Mouse (Mus musculus) granulocyte monocyte progenitor cell, adult 5-6 weeks (primary cell): ENCODE data around the gene Satl1. TPM values are rescaled to one million over a fixed set of nuclear protein-coding genes. Genes with fewer than 3 reads are reported as not detected.
A peak's percentile ranks its signal among the peaks of the same experiment; 100 is the strongest.
"Not testable (repeated sequence)": the region's sequence is repeated elsewhere in the genome, so short reads cannot be mapped to it uniquely, and the experiment has no call there.

Experiments used
- ATAC-seq: replicated peaks from 2 replicates; pipeline ENCODE4 v1.8.0; 2016; ENCODE audit warnings: mild to moderate bottlenecking, moderate TSS enrichment, inconsistent platforms; ENCODE audit not compliant: poor library complexity, severe bottlenecking
- total RNA-seq, 2 experiments: library from RNA; stranded (forward) in 1 of 2; stranded (reverse) in 1 of 2; fragments of 200-712, 200-1000 nt in 1 of 2; fragments of >200 nt in 1 of 2; fragmentation: Nextera tagmentation in 1 of 2; gene quantifications; 2 replicates each; pipeline ENCODE4 v1.2.3; 2014 to 2017

The Satl1 gene
- total RNA-seq (2014; fragmentation: Nextera tagmentation) (not detected in 2 replicates), total RNA-seq (2017) (not detected in 2 replicates)

GRCm38 (mm10) chrX:112406679-112407078, at the start of gene Satl1:
Gene Satl1 (minus strand): TSS chrX:112406779.
- ATAC-seq: no peak

- no peak for ATAC-seq
These were observed 31.5 kb upstream of the Satl1 start for GRCm38 (mm10) chrX:112438064-112438463.

GRCm38 (mm10) chrX:112437580-112437979, 31.0 kb upstream of the Satl1 start:
- no peak for ATAC-seq

GRCm38 (mm10) chrX:112422998-112423397, 16.4 kb upstream of the Satl1 start:
- not testable (repeated sequence) for ATAC-seq

- no peak for ATAC-seq
These were observed 5.7 kb upstream of the Satl1 start for GRCm38 (mm10) chrX:112412309-112412708.

GRCm38 (mm10) chrX:112370577-112371410, 35.8 kb downstream of the Satl1 start:
- ATAC-seq: peak; percentile 100

GRCm38 (mm10) chrX:112368426-112368825, 38.2 kb downstream of the Satl1 start:
- ATAC-seq: no peak

GRCm38 (mm10) chrX:112348395-112348791, 58.2 kb downstream of the Satl1 start:
- ATAC-seq: no peak

- ATAC-seq: no peak
These were observed 58.8 kb downstream of the Satl1 start for GRCm38 (mm10) chrX:112347467-112348394.

- ATAC-seq: no peak
These were observed 67.1 kb downstream of the Satl1 start for GRCm38 (mm10) chrX:112339486-112339885.

Other genes with a start within 250 kb of the Satl1 start
- not detected in 2 replicates for gene 4933403O08Rik, start 167.7 kb downstream of the Satl1 start, total RNA-seq (2014; fragmentation: Nextera tagmentation)
- gene 4933403O08Rik, start 167.7 kb downstream of the Satl1 start, total RNA-seq (2017): not detected in 2 replicates
- 24.3 and 31.5 TPM in 2 replicates for gene Apool, start 95.4 kb downstream of the Satl1 start, total RNA-seq (2014; fragmentation: Nextera tagmentation)
- 20.7 and 29.0 TPM in 2 replicates for gene Apool, start 95.4 kb downstream of the Satl1 start, total RNA-seq (2017)
- gene 2010106E10Rik, start 88.5 kb upstream of the Satl1 start, total RNA-seq (2014; fragmentation: Nextera tagmentation): not detected in 2 replicates
- gene 2010106E10Rik, start 88.5 kb upstream of the Satl1 start, total RNA-seq (2017): not detected in 2 replicates
- gene Zfp711, start 193.7 kb upstream of the Satl1 start, total RNA-seq (2014; fragmentation: Nextera tagmentation): 0.30 TPM in 1 of 2 replicates, not detected in the other
- gene Zfp711, start 193.7 kb upstream of the Satl1 start, total RNA-seq (2017): 0.90 TPM in 1 of 2 replicates, not detected in the other